8 mouse cellular contexts compared by ENCODE assay signal in the genomic region with DNA sequence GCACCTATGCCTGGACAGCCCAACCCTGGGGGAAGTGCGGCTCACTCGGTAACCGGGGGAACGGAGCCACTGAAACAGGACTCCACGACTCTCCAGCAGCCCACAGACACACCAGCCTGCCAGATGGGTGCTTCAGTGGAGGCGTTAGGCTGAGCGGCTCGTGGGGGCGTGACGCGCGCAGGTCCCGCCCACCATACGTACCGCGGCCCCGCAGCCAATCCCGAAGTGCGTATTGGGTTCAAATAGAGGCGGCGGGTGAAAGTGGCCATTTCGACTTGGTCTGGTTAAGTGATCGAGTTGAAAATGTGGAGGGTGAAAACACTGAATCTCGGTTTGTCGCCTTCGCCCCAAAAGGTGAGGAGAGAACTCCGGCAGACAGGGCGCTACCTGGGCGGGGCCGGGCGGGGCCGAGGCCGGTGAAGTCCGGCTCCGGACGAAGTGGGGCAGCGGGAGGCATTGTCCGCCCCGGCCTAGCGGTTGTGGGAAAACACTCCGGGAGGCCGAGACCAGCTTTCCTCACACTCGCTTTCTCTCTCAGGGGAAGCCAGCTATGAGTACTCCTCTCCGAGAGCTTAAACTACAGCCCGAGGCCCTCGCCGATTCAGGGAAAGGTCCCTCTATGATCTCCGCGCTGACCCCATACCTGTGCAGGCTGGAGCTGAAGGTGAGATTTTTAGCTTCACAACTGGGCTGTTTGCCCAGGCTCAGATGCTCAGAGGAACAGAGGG. TPM values are rescaled to one million over a fixed set of nuclear protein-coding genes. Genes with fewer than 3 reads are reported as not detected.
DNase-seq lines count a peak whose midpoint lies in the region; ATAC-seq and TF ChIP-seq lines count a peak whose summit lies in the region.

A gene (plus strand): TSS at position 173 of the 728 bp plus-strand sequence.

- H3K36me3 ChIP-seq in heart, embryonic 12.5 days = peaks cover 32% of the 10 kb centered on the region
- peaks cover under 1% of the 10 kb centered on the region; the same call in 1 of the 2 replicates for H3K36me3 ChIP-seq in kidney, postnatal 0 days (ENCODE audit: insufficient read depth, low read length)
- H3K36me3 ChIP-seq in liver, embryonic 11.5 days (ENCODE audit: control insufficient read depth, insufficient read depth, low read length) = peaks cover 16% of the 10 kb centered on the region
- peaks cover 31% of the 10 kb centered on the region for H3K36me3 ChIP-seq in stomach, embryonic 14.5 days (ENCODE audit: control insufficient read depth, insufficient read depth, low read length)

- peak within 1 kb of the TSS; percentile 92 for H3K4me2 ChIP-seq in heart, embryonic 12.5 days
- H3K4me2 ChIP-seq in kidney, postnatal 0 days (ENCODE audit: low read length) = peak within 1 kb of the TSS; percentile 90
- peak within 1 kb of the TSS; percentile 63 for H3K4me2 ChIP-seq in liver, embryonic 11.5 days
- peak within 1 kb of the TSS; percentile 82 for H3K4me2 ChIP-seq in stomach, embryonic 14.5 days (replicated peaks; ENCODE audit: low read depth, low read length)

- under 1% methylated on average over 49 of the region's 49 CpGs for WGBS in heart, embryonic 12.5 days
- WGBS in kidney, postnatal 0 days = under 1% methylated on average over 49 of the region's 49 CpGs
- under 1% methylated on average over 49 of the region's 49 CpGs for WGBS in liver, embryonic 11.5 days
- under 1% methylated on average over 49 of the region's 49 CpGs for WGBS in stomach, embryonic 14.5 days

- peak within 1 kb of the TSS; percentile 64 for H3K27ac ChIP-seq in heart, embryonic 12.5 days (ENCODE audit: poor library complexity, severe bottlenecking)
- H3K27ac ChIP-seq in kidney, postnatal 0 days = peak within 1 kb of the TSS; percentile 54; the same call in 1 of the 2 replicates
- H3K27ac ChIP-seq in liver, embryonic 11.5 days (ENCODE audit: low read depth, low read length) = peak within 1 kb of the TSS; percentile 79
- H3K27ac ChIP-seq in stomach, embryonic 14.5 days (ENCODE audit: low read length) = peak within 1 kb of the TSS; percentile 63; the same call in 1 of the 2 replicates

- peak within 1 kb of the TSS; percentile 91 for H3K4me3 ChIP-seq in heart, embryonic 12.5 days
- H3K4me3 ChIP-seq in kidney, postnatal 0 days (replicated peaks; ENCODE audit: low read depth, low read length) = peak within 1 kb of the TSS; percentile 75
- peak within 1 kb of the TSS; percentile 84 for H3K4me3 ChIP-seq in liver, embryonic 11.5 days (ENCODE audit: low read depth, low read length)
- H3K4me3 ChIP-seq in stomach, embryonic 14.5 days (ENCODE audit: low read depth, low read length) = peak within 1 kb of the TSS; percentile 87

- H3K9ac ChIP-seq in heart, embryonic 12.5 days = peak within 1 kb of the TSS; percentile 91
- H3K9ac ChIP-seq in kidney, postnatal 0 days (ENCODE audit: low read depth, low read length) = peak within 1 kb of the TSS; percentile 73
- H3K9ac ChIP-seq in liver, embryonic 11.5 days (ENCODE audit: low read depth, low read length) = peak within 1 kb of the TSS; percentile 84
- peak within 1 kb of the TSS; percentile 65 for H3K9ac ChIP-seq in stomach, embryonic 14.5 days (replicated peaks; ENCODE audit: low read depth, low read length)

- no peaks in the 10 kb centered on the region for H3K27me3 ChIP-seq in heart, embryonic 12.5 days (replicated peaks)
- H3K27me3 ChIP-seq in kidney, postnatal 0 days (ENCODE audit: insufficient read depth, low read length) = no peaks in the 10 kb centered on the region
- no peaks in the 10 kb centered on the region for H3K27me3 ChIP-seq in liver, embryonic 11.5 days (replicated peaks; ENCODE audit: control insufficient read depth, insufficient read depth, low read length)
- H3K27me3 ChIP-seq in stomach, embryonic 14.5 days (ENCODE audit: control insufficient read depth, insufficient read depth, low read length) = no peaks in the 10 kb centered on the region

- H3K4me1 ChIP-seq in heart, embryonic 12.5 days (replicated peaks) = peaks cover 2% of the 10 kb centered on the region; the same call in 1 of the 2 replicates
- no peaks in the 10 kb centered on the region for H3K4me1 ChIP-seq in kidney, postnatal 0 days (replicated peaks; ENCODE audit: insufficient read depth, low read length)
- peaks cover 2% of the 10 kb centered on the region; the same call in 1 of the 2 replicates for H3K4me1 ChIP-seq in liver, embryonic 11.5 days (replicated peaks; ENCODE audit: control insufficient read depth, insufficient read depth, low read length)
- peaks cover 4% of the 10 kb centered on the region; the same call in 1 of the 2 replicates for H3K4me1 ChIP-seq in stomach, embryonic 14.5 days (ENCODE audit: control insufficient read depth, insufficient read depth, low read length)

- peak; percentile 99 for ATAC-seq in erythroid progenitor cell, adult 5-6 weeks (replicated peaks; ENCODE audit: low FRiP score, poor library complexity, severe bottlenecking)
- ATAC-seq in heart, embryonic 12.5 days (ENCODE audit: insufficient number of reproducible peaks, low FRiP score) = peak; percentile 98
- ATAC-seq in kidney, postnatal 0 days (replicated peaks; ENCODE audit: low FRiP score, low read depth) = peak; percentile 97
- peak; percentile 99 for ATAC-seq in liver, embryonic 11.5 days (replicated peaks; ENCODE audit: low FRiP score)
- peak; percentile 99 for ATAC-seq in stomach, embryonic 14.5 days (ENCODE audit: insufficient number of reproducible peaks, insufficient read depth, low FRiP score, low read depth)

- DNase-seq in CD4-positive helper T cell, adult 2 months (ENCODE audit: low read depth, low spot score) = peak; percentile 90
- peak; percentile 61 for DNase-seq in brain, embryonic 18.5 days (ENCODE audit: low read depth, low spot score)
- peak; percentile 96 for DNase-seq in kidney, postnatal 0 days (ENCODE audit: low spot score)
- DNase-seq in liver, embryonic 11.5 days (ENCODE audit: low spot score) = peak; percentile 89
- DNase-seq in naive thymus-derived CD4-positive, alpha-beta T cell, adult 2 months (ENCODE audit: low read depth) = peak; percentile 93

- no peak for TF ChIP-seq CTCF in kidney, postnatal 0 days (IDR thresholded peaks at IDR 0.05; ENCODE audit: low read depth)

- no peaks in the 10 kb centered on the region for H3K9me3 ChIP-seq in heart, embryonic 12.5 days (replicated peaks)
- H3K9me3 ChIP-seq in kidney, postnatal 0 days (replicated peaks; ENCODE audit: low read length) = no peaks in the 10 kb centered on the region
- no peaks in the 10 kb centered on the region for H3K9me3 ChIP-seq in liver, embryonic 11.5 days (ENCODE audit: control insufficient read depth, low read length)
- no peaks in the 10 kb centered on the region for H3K9me3 ChIP-seq in stomach, embryonic 14.5 days (ENCODE audit: control insufficient read depth, low read depth, low read length)

RNA-seq across cellular contexts. Expression of the gene that starts here (rescaled TPM):
- total RNA-seq in erythroid progenitor cell, adult 5-6 weeks (2015; ENCODE audit: low replicate concordance) = 234 and 259 TPM in 2 replicates
- total RNA-seq in erythroid progenitor cell, adult 5-6 weeks (2017; ENCODE audit: low replicate concordance) = 464 and 490 TPM in 2 replicates
- polyA plus RNA-seq in heart, embryonic 12.5 days (2016; fragmentation: Nextera tagmentation; extraction: Ambion mirVana) = 27.2 and 34.0 TPM in 2 replicates
- polyA plus RNA-seq in kidney, postnatal 0 days (2015; fragmentation: Nextera tagmentation; extraction: Ambion mirVana) = 12.4 and 14.8 TPM in 2 replicates
- 48.3 and 50.3 TPM in 2 replicates for polyA plus RNA-seq in liver, embryonic 11.5 days (2014; fragmentation: Nextera tagmentation; extraction: Ambion mirVana)
- 40.5 and 44.6 TPM in 2 replicates for polyA plus RNA-seq in stomach, embryonic 14.5 days (2014; fragmentation: Nextera tagmentation; extraction: Ambion mirVana)

Comparison
In these comparisons a context has a peak if more than half of its experiments do, and no peak if none do; other contexts are left out.
1. Peak in every context shown above with its lines: DNase-seq, ATAC-seq, H3K4me3 ChIP-seq and H3K27ac ChIP-seq.